Mouse (Mus musculus): ENCODE results near the gene Sobp. TPM values are rescaled to one million over a fixed set of nuclear protein-coding genes. Genes with fewer than 3 reads are reported as not detected.

Gene Sobp
- polyA plus RNA-seq, 1 experiment from 2014 or later: 2.3 TPM

DNA sequence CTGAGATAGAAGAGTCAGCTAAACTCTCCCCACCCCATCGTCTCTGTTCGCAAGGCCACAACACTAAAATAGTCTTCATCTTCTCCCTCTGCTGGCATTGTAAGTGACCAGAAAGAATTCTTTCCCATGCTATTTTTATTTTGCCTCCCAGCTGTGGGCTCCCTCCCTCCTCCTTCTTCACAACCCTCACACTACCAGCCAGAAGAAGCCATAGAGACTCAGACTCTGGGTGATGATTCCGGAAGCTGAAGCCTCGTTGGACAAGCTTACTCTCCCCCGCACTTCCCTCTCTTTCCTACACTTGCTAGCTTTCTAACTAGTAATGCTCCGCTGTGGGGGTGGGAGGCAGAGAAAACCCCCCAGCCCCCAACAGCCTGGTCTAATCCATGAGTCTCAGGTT lies 103.4 kb downstream of the Sobp start:
- 91% methylated on average over 6 of the region's 6 CpGs for WGBS
- DNase-seq (ENCODE audit: low spot score): no peak
- no peak overlapping the region for H3K27ac ChIP-seq

DNA sequence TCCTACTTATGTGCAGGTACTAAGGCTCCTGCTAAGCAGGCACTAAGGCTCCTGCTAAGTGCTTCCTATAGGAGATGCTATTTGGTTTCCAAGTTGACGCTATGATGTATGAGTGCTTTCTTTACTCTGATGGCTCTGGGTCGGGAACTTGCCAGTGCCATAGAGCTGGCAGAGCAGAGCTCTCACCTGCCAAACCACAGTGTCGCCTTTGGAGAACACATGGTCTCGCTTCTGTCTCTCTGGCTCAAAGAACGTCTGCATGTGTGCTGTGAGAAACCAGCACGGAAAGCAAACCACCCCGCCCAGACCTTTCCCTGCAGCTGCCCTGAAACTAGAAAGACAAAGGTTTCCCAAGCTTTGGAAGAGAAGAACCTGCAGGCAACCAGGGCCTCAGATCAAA lies 109.0 kb downstream of the Sobp start:
- DNase-seq (ENCODE audit: low spot score): no peak
- Histone ChIP-seq H3K36me3 (no peaks in the 10 kb centered on the region), H3K27me3 (ENCODE audit: low read depth, poor library complexity, severe bottlenecking) (no peaks in the 10 kb centered on the region), H3K4me1 (peaks cover 3% of the 10 kb centered on the region; the same call in 1 of the 2 replicates), H3K9me3 (replicated peaks) (no peaks in the 10 kb centered on the region), H3K27ac (no peak overlapping the region), H3K4me3 (no peak overlapping the region)
- WGBS: 77% methylated on average over 7 of the region's 7 CpGs

More for the DNA sequence above, 103.4 kb downstream of the Sobp start:
- Histone ChIP-seq H3K9me3 (replicated peaks) (no peaks in the 10 kb centered on the region), H3K4me3 (no peak overlapping the region), H3K4me1 (no peaks in the 10 kb centered on the region), H3K36me3 (no peaks in the 10 kb centered on the region), H3K27me3 (ENCODE audit: low read depth, poor library complexity, severe bottlenecking) (no peaks in the 10 kb centered on the region)

DNA sequence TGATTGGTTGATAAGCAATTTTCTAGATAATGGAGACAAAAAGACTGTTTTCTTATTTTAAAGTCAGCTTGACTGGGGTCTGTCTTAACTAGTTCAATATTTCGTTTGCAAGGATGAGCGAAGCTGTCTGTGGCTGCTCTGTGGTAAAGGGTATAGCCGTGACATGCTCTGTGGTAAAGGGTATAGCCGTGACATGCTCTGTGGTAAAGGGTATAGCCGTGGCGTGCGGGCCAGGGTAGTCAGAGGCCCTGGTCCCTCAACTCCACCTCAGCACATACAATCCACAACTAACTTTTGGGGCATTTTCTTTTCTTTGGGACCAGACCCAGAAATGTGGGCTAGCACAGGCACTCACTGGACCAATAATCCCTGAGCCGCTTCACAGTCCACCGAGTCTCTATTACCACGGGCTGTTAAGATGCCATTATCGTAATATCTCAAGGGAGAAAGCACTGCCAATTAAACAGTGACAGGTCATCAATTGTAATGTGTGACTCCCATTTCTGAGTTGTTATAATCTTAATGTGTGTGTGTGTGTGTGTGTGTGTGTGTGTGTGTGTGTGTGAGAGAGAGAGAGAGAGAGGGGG lies 112.7 kb downstream of the Sobp start:
- 91% methylated on average over 11 of the region's 11 CpGs for WGBS
- no peaks in the 10 kb centered on the region for H3K27me3 ChIP-seq (ENCODE audit: low read depth, poor library complexity, severe bottlenecking)
- H3K9me3 ChIP-seq (replicated peaks): no peaks in the 10 kb centered on the region
- DNase-seq (ENCODE audit: low spot score): no peak
- H3K36me3 ChIP-seq: no peaks in the 10 kb centered on the region
- peaks cover 3% of the 10 kb centered on the region; the same call in 1 of the 2 replicates for H3K4me1 ChIP-seq
- H3K4me3 ChIP-seq: no peak overlapping the region
- H3K27ac ChIP-seq: no peak overlapping the region

DNA sequence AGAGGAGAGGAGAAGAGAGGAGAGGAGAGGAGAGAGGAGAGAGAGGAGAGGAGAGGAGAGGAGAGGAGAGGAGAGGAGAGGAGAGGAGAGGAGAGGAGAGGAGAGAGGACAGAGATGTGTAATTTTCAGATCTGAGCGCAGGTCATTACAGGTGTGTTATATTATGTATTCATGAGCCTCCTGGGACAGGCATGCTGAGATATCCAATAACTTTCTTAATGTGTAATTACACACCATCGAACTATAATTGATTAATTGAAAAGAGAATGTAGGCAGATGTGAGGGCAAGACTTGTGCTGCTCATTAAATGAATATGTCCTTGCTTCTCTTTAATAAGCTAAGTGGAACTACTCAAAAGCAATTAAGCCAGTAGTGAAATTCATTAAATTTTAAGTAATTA lies 118.9 kb downstream of the Sobp start:
- no peaks in the 10 kb centered on the region for H3K27me3 ChIP-seq (ENCODE audit: low read depth, poor library complexity, severe bottlenecking)
- H3K27ac ChIP-seq: no peak overlapping the region
- no peak overlapping the region for H3K4me3 ChIP-seq
- no peaks in the 10 kb centered on the region for H3K36me3 ChIP-seq
- peaks cover 11% of the 10 kb centered on the region; the same call in 1 of the 2 replicates for H3K4me1 ChIP-seq
- 90% methylated on average over 2 of the region's 2 CpGs for WGBS
- no peak for DNase-seq (ENCODE audit: low spot score)
- no peaks in the 10 kb centered on the region for H3K9me3 ChIP-seq (replicated peaks)

DNA sequence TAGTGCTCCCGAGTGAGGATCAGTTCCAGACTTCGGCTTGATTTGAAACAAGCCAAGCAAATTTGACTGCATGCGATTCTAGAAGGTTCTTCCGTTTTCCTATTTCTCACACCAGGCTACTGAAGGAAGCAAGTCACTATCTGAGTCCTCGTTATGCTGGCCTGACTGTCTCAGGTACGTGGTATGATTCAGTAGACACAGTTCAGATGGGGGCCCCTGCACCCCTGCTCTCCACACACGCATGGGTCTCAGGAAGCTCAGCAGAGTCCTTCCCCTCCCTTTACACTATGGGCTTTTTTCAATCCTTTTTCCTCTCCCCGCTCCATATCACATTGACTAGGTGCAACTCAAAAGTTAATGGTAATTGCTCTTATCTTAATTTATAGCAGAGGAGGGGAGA lies 119.6 kb downstream of the Sobp start:
- Histone ChIP-seq H3K27ac (no peak overlapping the region), H3K27me3 (ENCODE audit: low read depth, poor library complexity, severe bottlenecking) (no peaks in the 10 kb centered on the region), H3K4me3 (no peak overlapping the region), H3K9me3 (replicated peaks) (no peaks in the 10 kb centered on the region), H3K36me3 (no peaks in the 10 kb centered on the region), H3K4me1 (peaks cover 11% of the 10 kb centered on the region; the same call in 1 of the 2 replicates)
- WGBS: 85% methylated on average over 8 of the region's 8 CpGs
- DNase-seq (ENCODE audit: low spot score): no peak

DNA sequence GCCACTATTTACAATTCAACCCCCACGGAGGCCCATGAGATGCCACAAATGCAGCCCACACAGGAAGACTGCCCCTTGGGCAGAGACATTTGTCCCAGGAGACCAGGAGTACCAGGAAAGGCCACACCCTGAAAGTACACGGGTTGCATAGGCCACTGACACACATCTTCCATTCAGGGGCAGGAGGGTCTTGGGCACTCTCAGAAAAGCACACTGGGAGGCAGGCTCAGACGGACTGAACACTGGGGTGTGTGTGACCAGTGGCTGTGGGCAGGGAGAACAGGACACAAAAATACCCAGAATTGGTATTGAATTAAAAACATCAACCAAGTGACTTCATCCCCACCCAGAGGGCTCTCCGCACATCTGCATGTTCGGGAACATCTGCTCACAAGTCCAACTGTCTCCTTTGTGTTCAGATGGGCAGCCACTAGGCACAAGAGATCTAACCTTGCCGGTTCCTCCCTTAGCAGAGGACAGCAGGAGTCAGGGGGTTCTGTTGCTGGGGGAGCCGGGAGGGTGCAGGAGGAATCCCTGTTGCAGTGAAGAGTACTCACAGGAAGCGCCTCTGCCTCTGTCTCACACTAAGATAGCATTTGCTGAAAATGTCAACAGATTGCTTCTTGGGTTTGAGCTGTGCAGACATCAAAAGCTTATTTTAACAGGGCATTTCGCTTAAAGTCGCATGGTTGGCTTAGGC lies 120.3 kb downstream of the Sobp start:
- no peak overlapping the region for H3K27ac ChIP-seq
- H3K36me3 ChIP-seq: no peaks in the 10 kb centered on the region
- H3K9me3 ChIP-seq (replicated peaks): no peaks in the 10 kb centered on the region
- H3K27me3 ChIP-seq (ENCODE audit: low read depth, poor library complexity, severe bottlenecking): no peaks in the 10 kb centered on the region
- 72% methylated on average over 10 of the region's 10 CpGs for WGBS
- DNase-seq (ENCODE audit: low spot score): no peak
- H3K4me1 ChIP-seq: peaks cover 12% of the 10 kb centered on the region; the same call in 1 of the 2 replicates
- no peak overlapping the region for H3K4me3 ChIP-seq

DNA sequence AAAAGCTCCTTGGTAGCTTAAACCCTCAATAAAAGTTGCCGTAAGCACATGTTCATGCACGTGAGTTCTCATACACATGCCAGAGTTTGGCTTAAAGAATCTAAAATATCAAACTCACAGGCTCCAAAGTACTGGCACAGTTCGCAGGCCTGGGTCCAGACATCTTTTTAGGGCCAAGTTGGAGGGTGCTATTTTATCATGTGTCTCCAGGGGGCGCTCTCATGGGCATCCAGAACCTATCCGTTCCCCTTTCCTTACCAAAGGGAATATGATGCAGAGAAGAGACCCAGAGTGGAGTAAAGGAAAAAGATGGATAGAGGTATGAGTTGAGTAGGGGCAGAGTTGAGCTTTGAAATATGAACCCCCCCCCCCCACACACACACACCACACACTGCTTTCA lies 121.9 kb downstream of the Sobp start:
- H3K4me1 ChIP-seq: peaks cover 28% of the 10 kb centered on the region
- H3K9me3 ChIP-seq (replicated peaks): no peaks in the 10 kb centered on the region
- H3K27me3 ChIP-seq (ENCODE audit: low read depth, poor library complexity, severe bottlenecking): no peaks in the 10 kb centered on the region
- 52% methylated on average over 5 of the region's 5 CpGs for WGBS
- H3K4me3 ChIP-seq: no peak overlapping the region
- H3K36me3 ChIP-seq: no peaks in the 10 kb centered on the region
- peak; percentile 53 for DNase-seq (ENCODE audit: low spot score)
- no peak overlapping the region for H3K27ac ChIP-seq

DNA sequence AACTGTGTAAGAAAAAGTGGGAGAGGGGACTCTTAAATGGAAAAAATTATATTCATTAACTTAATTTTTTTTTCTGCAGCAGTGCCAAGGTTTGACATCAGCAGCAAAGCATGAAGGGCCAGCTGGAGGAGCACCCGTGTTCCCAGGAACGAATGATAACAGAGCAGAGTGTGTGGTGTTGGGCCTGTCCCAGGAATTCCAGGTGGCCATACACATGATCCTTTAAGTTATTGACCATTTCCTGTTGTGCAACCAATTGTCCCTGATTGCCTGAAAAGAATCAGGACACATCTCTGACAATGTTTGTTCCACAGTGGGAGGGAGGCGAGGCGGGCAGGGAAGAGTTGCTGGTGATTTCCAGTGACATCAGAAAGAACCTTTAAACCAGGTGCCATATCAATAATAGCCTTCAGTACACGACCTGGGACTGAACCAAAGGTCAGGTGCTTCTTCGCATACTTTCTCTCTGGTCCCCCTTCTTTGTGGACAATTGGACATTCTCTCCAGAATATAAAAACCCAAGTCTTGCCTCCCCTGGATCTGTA lies 126.5 kb downstream of the Sobp start:
- H3K27ac ChIP-seq: no peak overlapping the region
- no peaks in the 10 kb centered on the region for H3K9me3 ChIP-seq (replicated peaks)
- no peak for DNase-seq (ENCODE audit: low spot score)
- H3K27me3 ChIP-seq (ENCODE audit: low read depth, poor library complexity, severe bottlenecking): no peaks in the 10 kb centered on the region
- H3K36me3 ChIP-seq: no peaks in the 10 kb centered on the region
- H3K4me1 ChIP-seq: peaks cover 38% of the 10 kb centered on the region
- H3K4me3 ChIP-seq: no peak overlapping the region
- WGBS: 78% methylated on average over 6 of the region's 6 CpGs

DNA sequence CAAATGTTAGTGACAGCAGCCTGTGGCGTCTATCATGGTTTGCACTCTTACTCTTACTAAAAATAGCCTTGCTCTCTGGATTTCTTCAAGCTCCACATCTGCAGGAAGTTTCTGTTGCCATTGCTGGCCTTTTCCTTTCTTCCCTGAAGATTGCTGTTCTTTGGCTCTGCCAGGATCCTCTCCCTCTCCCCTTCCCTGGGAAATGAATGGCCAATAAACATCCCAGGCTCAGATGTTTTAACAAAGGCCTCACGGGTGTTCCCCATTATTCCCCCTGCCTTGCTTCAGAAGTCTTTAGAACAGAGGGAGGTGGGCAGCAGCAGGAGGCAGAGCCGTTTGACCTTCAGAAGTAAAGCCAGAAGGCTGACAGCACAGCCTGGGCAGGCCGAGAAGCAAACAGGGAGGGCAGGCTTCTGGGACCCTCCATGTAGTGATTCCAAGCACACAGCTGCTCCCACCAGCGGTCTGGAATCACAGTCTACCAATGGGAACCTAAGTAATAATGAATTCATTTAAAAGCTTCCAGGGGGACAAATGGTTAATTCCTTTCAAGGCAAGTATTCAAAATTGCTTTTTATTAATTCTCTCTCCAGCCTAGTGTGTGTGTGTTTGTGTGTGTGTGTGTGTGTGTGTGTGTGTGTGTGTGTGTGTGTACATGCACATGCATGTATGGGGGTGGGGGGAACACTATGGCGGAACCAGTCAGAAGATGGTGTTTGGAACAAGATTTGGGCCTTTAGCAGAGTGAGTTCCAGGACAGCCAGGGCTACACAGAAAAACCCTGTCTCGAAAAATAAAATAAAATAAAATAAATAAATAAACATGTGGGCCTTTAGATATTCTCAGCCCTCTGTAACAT lies 130.8 kb downstream of the Sobp start:
- Histone ChIP-seq H3K9me3 (replicated peaks) (no peaks in the 10 kb centered on the region), H3K36me3 (no peaks in the 10 kb centered on the region; the same call in 1 of the 2 replicates), H3K27me3 (ENCODE audit: low read depth, poor library complexity, severe bottlenecking) (no peaks in the 10 kb centered on the region), H3K27ac (peak overlapping the region; percentile 80), H3K4me1 (peaks cover 41% of the 10 kb centered on the region), H3K4me3 (no peak overlapping the region)
- 24% methylated on average over 7 of the region's 7 CpGs for WGBS
- peak; percentile 40 for DNase-seq (ENCODE audit: low spot score)

DNA sequence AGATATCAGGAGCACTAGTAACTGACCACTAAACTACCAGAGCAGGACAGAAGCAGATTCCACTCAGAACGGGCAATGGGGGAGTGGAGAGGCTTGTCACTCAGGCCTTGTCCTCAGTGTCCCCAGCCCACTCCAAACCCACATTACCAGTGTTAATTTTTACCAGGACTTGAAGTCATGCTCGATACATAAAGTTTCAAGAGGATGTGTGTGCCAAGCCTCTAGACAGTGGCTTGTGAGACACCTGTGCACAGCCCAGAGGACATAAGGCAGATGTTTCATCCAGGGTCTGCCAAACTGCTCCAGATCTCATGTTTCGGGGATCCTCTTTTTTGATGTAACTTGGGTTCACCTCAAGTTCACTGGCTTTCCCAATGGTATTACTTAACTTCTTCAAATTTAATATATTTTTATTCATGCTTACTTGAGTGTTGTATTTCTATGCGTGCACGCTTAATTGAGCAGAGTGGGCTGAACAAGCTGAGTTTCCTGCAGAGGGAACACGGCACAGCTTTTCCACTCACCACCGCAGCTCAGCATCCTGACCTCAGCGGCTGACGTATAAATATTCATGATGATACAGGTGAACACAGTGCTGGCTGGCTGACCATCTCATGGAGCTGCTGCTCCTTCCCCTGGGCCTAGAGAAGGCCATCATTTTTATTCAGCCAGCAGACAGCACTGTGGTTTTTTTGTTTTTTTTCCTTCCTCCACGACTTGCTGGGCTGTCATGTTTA lies 131.6 kb downstream of the Sobp start:
- no peaks in the 10 kb centered on the region for H3K27me3 ChIP-seq (ENCODE audit: low read depth, poor library complexity, severe bottlenecking)
- WGBS: 47% methylated on average over 10 of the region's 10 CpGs
- DNase-seq (ENCODE audit: low spot score): no peak
- no peaks in the 10 kb centered on the region; the same call in 1 of the 2 replicates for H3K36me3 ChIP-seq
- H3K4me3 ChIP-seq: no peak overlapping the region
- peaks cover 35% of the 10 kb centered on the region for H3K4me1 ChIP-seq
- H3K27ac ChIP-seq: peak overlapping the region; percentile 80
- H3K9me3 ChIP-seq (replicated peaks): no peaks in the 10 kb centered on the region

DNA sequence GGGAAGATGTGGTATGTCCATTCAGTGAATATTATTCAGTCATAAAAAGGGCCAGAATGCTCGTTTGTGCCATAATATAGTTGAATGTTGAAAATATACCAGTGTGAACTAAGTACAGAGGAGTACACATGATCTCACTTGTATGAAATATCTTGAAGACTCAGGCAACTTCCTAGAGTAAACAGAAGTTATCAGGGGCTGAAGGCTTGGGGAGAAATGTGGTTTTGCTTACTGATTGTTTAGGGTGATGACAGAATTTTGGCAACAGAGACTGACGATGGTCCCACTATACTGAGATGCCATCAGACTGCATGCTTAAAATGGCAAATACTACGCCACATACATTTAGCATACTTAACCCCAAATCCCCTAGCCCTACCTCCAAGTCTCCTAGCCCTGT lies 132.5 kb downstream of the Sobp start:
- Histone ChIP-seq H3K27me3 (ENCODE audit: low read depth, poor library complexity, severe bottlenecking) (no peaks in the 10 kb centered on the region), H3K27ac (no peak overlapping the region), H3K36me3 (no peaks in the 10 kb centered on the region; the same call in 1 of the 2 replicates), H3K4me3 (no peak overlapping the region), H3K9me3 (replicated peaks) (no peaks in the 10 kb centered on the region), H3K4me1 (peaks cover 37% of the 10 kb centered on the region)
- WGBS: 90% methylated on average over 3 of the region's 3 CpGs
- DNase-seq (ENCODE audit: low spot score): no peak

DNA sequence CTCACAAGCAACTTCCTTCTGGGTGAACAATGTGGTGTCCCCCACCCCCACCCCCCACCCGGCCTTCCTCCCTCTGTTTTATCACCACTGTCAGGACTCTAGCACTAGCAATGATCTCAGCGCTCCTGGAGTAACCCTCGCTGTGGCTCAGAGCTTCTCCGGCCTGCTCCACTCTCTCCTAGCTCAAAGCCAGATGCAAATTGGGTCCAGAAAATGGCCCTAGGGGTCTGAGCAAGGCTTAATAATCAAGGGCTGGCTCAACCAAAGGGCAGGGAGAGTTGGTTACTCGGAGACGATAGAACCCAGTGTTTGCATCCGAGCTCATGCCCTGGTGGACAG lies 136.9 kb downstream of the Sobp start:
- H3K27me3 ChIP-seq (ENCODE audit: low read depth, poor library complexity, severe bottlenecking): no peaks in the 10 kb centered on the region
- DNase-seq (ENCODE audit: low spot score): no peak
- H3K27ac ChIP-seq: peak overlapping the region; percentile 42
- H3K4me3 ChIP-seq: no peak overlapping the region
- no peaks in the 10 kb centered on the region for H3K9me3 ChIP-seq (replicated peaks)
- WGBS: 55% methylated on average over 7 of the region's 7 CpGs
- H3K4me1 ChIP-seq: peaks cover 43% of the 10 kb centered on the region
- no peaks in the 10 kb centered on the region; the same call in 1 of the 2 replicates for H3K36me3 ChIP-seq

All from limb, embryonic 10.5 days (tissue).